Mouse (Mus musculus): Measurements from ENCODE around the gene Dynlt1b. TPM values are rescaled to one million over a fixed set of nuclear protein-coding genes. Genes with fewer than 3 reads are reported as not detected.

Dynlt1b gene
- 50.0 TPM for polyA plus RNA-seq (2014; fragmentation: Illumina TruSeq; extraction: RNeasy Lipid Tissue Mini Kit (QIAGEN cat#74804); ENCODE audit: low replicate concordance)

DNA sequence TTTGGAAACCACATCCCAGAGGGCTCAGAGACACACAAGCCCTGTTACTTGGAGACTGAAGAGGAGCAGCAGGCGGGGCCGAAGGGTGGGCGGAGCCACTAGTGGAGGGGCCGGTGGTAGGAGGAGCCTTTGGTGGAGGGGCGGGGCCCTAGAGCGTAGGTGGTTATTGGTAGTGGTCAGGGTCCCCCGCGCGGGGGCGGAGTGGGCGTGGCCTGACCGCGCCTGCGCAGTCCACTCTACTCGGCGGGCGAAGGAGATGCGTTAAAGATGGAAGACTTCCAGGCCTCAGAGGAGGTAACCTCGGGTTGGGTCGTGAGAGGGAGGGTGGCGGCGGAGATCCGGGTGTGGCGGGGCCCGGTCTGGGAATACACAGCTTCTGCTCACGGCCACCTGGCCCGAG lies at the start of gene Dynlt1b:
Dynlt1b (plus strand) TSS at position 168 of the 400 bp plus-strand sequence.

Other genes starting within 250 kb of the Dynlt1b start
- 22.7 TPM for gene Tmem181a, start 173.3 kb upstream of the Dynlt1b start, polyA plus RNA-seq (2014; fragmentation: Illumina TruSeq; extraction: RNeasy Lipid Tissue Mini Kit (QIAGEN cat#74804); ENCODE audit: low replicate concordance)
- gene Dynlt1a, start 112.6 kb upstream of the Dynlt1b start, polyA plus RNA-seq (2014; fragmentation: Illumina TruSeq; extraction: RNeasy Lipid Tissue Mini Kit (QIAGEN cat#74804); ENCODE audit: low replicate concordance) = 6.1 TPM
- 21.1 TPM for gene Dynlt1c, start 171.6 kb downstream of the Dynlt1b start, polyA plus RNA-seq (2014; fragmentation: Illumina TruSeq; extraction: RNeasy Lipid Tissue Mini Kit (QIAGEN cat#74804); ENCODE audit: low replicate concordance)
- 37.7 TPM for gene Dynlt1f, start 225.8 kb downstream of the Dynlt1b start, polyA plus RNA-seq (2014; fragmentation: Illumina TruSeq; extraction: RNeasy Lipid Tissue Mini Kit (QIAGEN cat#74804); ENCODE audit: low replicate concordance)
- 2.0 TPM for gene Sytl3, start 229.0 kb downstream of the Dynlt1b start, polyA plus RNA-seq (2014; fragmentation: Illumina TruSeq; extraction: RNeasy Lipid Tissue Mini Kit (QIAGEN cat#74804); ENCODE audit: low replicate concordance)

Measured in small intestine, adult 10 weeks (tissue).